In the genomic region with DNA sequence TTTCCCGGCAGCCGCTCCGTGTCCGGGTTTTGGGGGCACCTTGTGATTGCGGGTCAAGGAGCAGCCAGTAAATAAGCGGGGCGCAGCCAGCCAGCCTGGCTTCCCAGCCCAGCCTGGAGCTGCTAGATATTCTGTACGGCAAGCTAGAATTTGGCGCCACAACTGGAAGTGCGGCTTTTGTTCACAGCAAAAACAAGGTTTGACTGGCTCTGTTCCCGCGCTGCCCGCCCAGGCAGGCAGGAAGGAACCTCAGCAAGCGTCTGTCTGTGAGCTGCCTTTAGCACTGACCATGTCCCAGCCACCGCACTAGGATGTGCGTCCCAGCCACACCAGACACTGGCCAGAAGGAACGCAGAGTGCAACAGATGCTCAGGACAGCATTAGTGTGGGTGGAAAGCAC, we compare ENCODE assay signal across 8 mouse cellular contexts. TPM values are rescaled to one million over a fixed set of nuclear protein-coding genes. Genes with fewer than 3 reads are reported as not detected.
DNase-seq lines count a peak whose midpoint lies in the region; ATAC-seq and TF ChIP-seq lines count a peak whose summit lies in the region.

No protein-coding gene starts in this region.

- ATAC-seq in megakaryocyte, adult 5-6 weeks (ENCODE audit: poor library complexity, severe bottlenecking): no peak
- peak; percentile 39; the same call in 1 of the 2 replicates for ATAC-seq in forebrain, embryonic 12.5 days (ENCODE audit: low FRiP score)

- intact Hi-C loops in heart, postnatal 25 days (cut with DNase I): loop anchor here (5.0 kb wide), 1 partner anchor 53 kb away; no protein-coding TSS in a partner anchor

- no peaks in the 10 kb centered on the region for H3K36me3 ChIP-seq in megakaryocyte, embryonic 14.5 days (replicated peaks; ENCODE audit: low read length)
- H3K36me3 ChIP-seq in forebrain, embryonic 12.5 days (replicated peaks): no peaks in the 10 kb centered on the region

- WGBS in forebrain, embryonic 12.5 days: 15% methylated on average over 17 of the region's 17 CpGs
- whole genome bisulfite sequencing in lung, adult 2 months: 8% methylated on average over 17 of the region's 17 CpGs

- no peaks in the 10 kb centered on the region for H3K9me3 ChIP-seq in megakaryocyte, embryonic 14.5 days
- no peaks in the 10 kb centered on the region for H3K9me3 ChIP-seq in forebrain, embryonic 12.5 days

- 0 out of 2 replicates have a peak overlapping the region, but pooled peaks have one; percentile 33 for H3K9ac ChIP-seq in forebrain, embryonic 12.5 days

- DNase-seq in heart, postnatal 25 days (ENCODE audit: low spot score): peak; percentile 19
- DNase-seq in kidney, postnatal 4 days: peak; percentile 53 to 69
- peak; percentile 34 for DNase-seq in lung, adult 2 months
- DNase-seq in ovary, postnatal 10 days (ENCODE audit: low spot score): peak; percentile 12
- DNase-seq in spleen, postnatal 36 days (ENCODE audit: low spot score in 2 of 2): no peak

- H3K4me3 ChIP-seq in megakaryocyte, embryonic 14.5 days (replicated peaks): peak overlapping the region; percentile 75
- H3K4me3 ChIP-seq in forebrain, embryonic 12.5 days (replicated peaks): peak overlapping the region; percentile 20
- H3K4me3 ChIP-seq in lung, adult 2 months (replicated peaks; ENCODE audit: extremely low read depth, low read depth, low read length): no peak overlapping the region

- peaks cover 33% of the 10 kb centered on the region for H3K4me1 ChIP-seq in megakaryocyte, embryonic 14.5 days
- peaks cover 10% of the 10 kb centered on the region for H3K4me1 ChIP-seq in forebrain, embryonic 12.5 days
- H3K4me1 ChIP-seq in lung, adult 2 months (ENCODE audit: control insufficient read depth, insufficient read depth, low read length): peaks cover 2% of the 10 kb centered on the region; the same call in 1 of the 2 replicates

- peak overlapping the region; percentile 25; the same call in 1 of the 2 replicates for H3K27ac ChIP-seq in forebrain, embryonic 12.5 days

- no peak for TF ChIP-seq CTCF in lung, adult 2 months (IDR thresholded peaks at IDR 0.05; ENCODE audit: insufficient read depth, low read length)

- peaks cover 72% of the 10 kb centered on the region for H3K27me3 ChIP-seq in megakaryocyte, embryonic 14.5 days (replicated peaks)
- peaks cover 8% of the 10 kb centered on the region; the same call in 1 of the 2 replicates for H3K27me3 ChIP-seq in forebrain, embryonic 12.5 days

- H3K4me2 ChIP-seq in forebrain, embryonic 12.5 days: peak overlapping the region; percentile 46

- no peak for TF ChIP-seq POLR2A in lung, adult 2 months (IDR thresholded peaks at IDR 0.05; ENCODE audit: borderline replicate concordance, extremely low read depth, low read depth, low read length)

RNA-seq across cellular contexts. Expression of a gene that starts 20.1 kb away (rescaled TPM):
- polyA plus RNA-seq in megakaryocyte, embryonic 14.5 days (2012; ENCODE audit: insufficient read depth, low replicate concordance): 5.9 and 21.5 TPM in 2 replicates
- total RNA-seq in megakaryocyte, adult 5-6 weeks (2015): 5.4 and 6.6 TPM in 2 replicates
- total RNA-seq in megakaryocyte, adult 5-6 weeks (2017): 5.1 and 7.4 TPM in 2 replicates
- polyA plus RNA-seq in forebrain, embryonic 12.5 days (2016; fragmentation: Nextera tagmentation; extraction: Ambion mirVana): 9.2 and 10.0 TPM in 2 replicates
- total RNA-seq in heart, postnatal 25 days (2021): 10 to 100 TPM; 12.0 to 14.0 TPM
- 8.5 and 9.7 TPM in 2 replicates for polyA plus RNA-seq in lung, adult 2 months (2012; rRNA removed)

Comparison
In these comparisons a context has a peak if more than half of its experiments do, and no peak if none do; other contexts are left out.
1. DNase-seq: peak in heart, postnatal 25 days (single experiment), kidney, postnatal 4 days (2 of 2), lung, adult 2 months (single experiment) and ovary, postnatal 10 days (single experiment); none in spleen, postnatal 36 days (0 of 2).